ENCODE assay signal across 9 mouse cellular contexts in the genomic region with DNA sequence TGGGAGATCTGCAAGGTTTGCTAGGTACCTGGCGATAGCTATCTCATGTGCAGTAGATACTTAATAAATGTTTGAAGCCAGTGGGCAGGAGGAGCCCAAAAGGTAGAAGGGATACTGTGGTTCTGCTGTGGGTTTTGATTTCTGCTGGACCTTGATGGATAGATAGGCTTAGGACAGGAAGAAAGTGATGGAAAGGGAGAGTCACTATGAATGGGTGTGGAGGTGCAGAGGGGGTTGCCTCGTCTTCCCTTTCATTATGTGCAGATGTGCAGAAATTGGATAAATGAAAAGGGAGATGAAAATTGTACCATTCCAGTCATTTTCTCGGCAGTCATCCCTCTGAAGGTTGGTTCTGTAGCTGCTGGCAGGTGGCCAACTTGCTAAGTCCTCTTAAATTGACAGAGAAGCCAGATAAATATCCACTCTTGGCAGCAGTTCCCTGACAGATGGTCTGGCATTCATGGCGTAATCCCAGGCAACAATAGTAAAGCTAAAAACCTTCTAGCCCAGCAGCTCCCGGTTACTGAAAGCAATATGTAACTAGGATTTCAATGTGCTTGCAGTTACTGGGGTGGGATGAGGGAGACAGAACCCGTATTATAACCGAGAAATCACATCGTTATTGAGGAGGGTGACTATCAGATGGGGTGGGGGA.
A peak's percentile ranks its signal among the peaks of the same experiment; 100 is the strongest.
DNase-seq lines count a peak whose midpoint lies in the region; ATAC-seq lines count a peak whose summit lies in the region.
"Had no signal": no experiment of that assay in that cellular context is flagged by ENCODE, and none has a peak within 500 bp of the region (broad histone marks: within the 10 kb centered on the region; RNA-seq: fewer than 3 reads in every experiment).

No protein-coding gene starts in this region.

- ATAC-seq in neural tube, embryonic 13.5 days (ENCODE audit: low read depth), result peak; percentile 79
- ATAC-seq in erythroblast, adult 5-6 weeks (replicated peaks; ENCODE audit: low FRiP score, poor library complexity, severe bottlenecking), result no peak
- no peak for ATAC-seq in liver, embryonic 11.5 days (replicated peaks; ENCODE audit: low FRiP score)

- intact Hi-C loops in gastrocnemius, postnatal 14 days (cut with DNase I; ENCODE audit: low total_unique reads), result no loop called here
- intact Hi-C loops in left cerebral cortex, postnatal 10 days (cut with DNase I), result loop anchor here (10.0 kb wide), 1 partner anchor 332 kb away; a partner anchor contains a TSS

- H3K4me3 ChIP-seq in neural tube, embryonic 13.5 days, result no peak overlapping the region
- no peak overlapping the region for H3K4me3 ChIP-seq in liver, embryonic 11.5 days (ENCODE audit: low read depth, low read length)

- H3K4me1 ChIP-seq in neural tube, embryonic 13.5 days (replicated peaks), result peaks cover 27% of the 10 kb centered on the region
- no peaks in the 10 kb centered on the region for H3K4me1 ChIP-seq in liver, embryonic 11.5 days (replicated peaks; ENCODE audit: control insufficient read depth, insufficient read depth, low read length)

- H3K9ac ChIP-seq in neural tube, embryonic 13.5 days, result no peak overlapping the region
- H3K9ac ChIP-seq in liver, embryonic 11.5 days (ENCODE audit: low read depth, low read length), result no peak overlapping the region
- H3K9ac ChIP-seq: liver, embryonic 14.5 days had no signal

- peak overlapping the region; percentile 27 for H3K4me2 ChIP-seq in neural tube, embryonic 13.5 days
- H3K4me2 ChIP-seq in liver, embryonic 11.5 days, result no peak overlapping the region

- no peaks in the 10 kb centered on the region for H3K9me3 ChIP-seq in neural tube, embryonic 13.5 days
- H3K9me3 ChIP-seq in liver, embryonic 11.5 days (ENCODE audit: control insufficient read depth, low read length), result no peaks in the 10 kb centered on the region

- no peaks in the 10 kb centered on the region for H3K36me3 ChIP-seq in neural tube, embryonic 13.5 days
- no peaks in the 10 kb centered on the region for H3K36me3 ChIP-seq in liver, embryonic 11.5 days (ENCODE audit: control insufficient read depth, insufficient read depth, low read length)

- 23% methylated on average over 8 of the region's 8 CpGs for WGBS in neural tube, embryonic 13.5 days
- 60% methylated on average over 8 of the region's 8 CpGs for WGBS in liver, embryonic 11.5 days

- H3K27me3 ChIP-seq in neural tube, embryonic 13.5 days, result no peaks in the 10 kb centered on the region
- no peaks in the 10 kb centered on the region for H3K27me3 ChIP-seq in liver, embryonic 11.5 days (replicated peaks; ENCODE audit: control insufficient read depth, insufficient read depth, low read length)

- H3K27ac ChIP-seq in neural tube, embryonic 13.5 days (replicated peaks), result peak overlapping the region; percentile 82
- H3K27ac ChIP-seq in liver, embryonic 11.5 days (ENCODE audit: low read depth, low read length), result no peak overlapping the region
- H3K27ac ChIP-seq: liver, embryonic 14.5 days had no signal

- peak; percentile 9 for DNase-seq in ovary, adult 18-20 months (ENCODE audit: low spot score)
- DNase-seq in ovary, postnatal 10 days (ENCODE audit: low spot score), result no peak
- DNase-seq in embryo, embryonic 11 days, result peak; percentile 35
- DNase-seq in gastrocnemius, postnatal 14 days, result peak; percentile 34
- peak; percentile 67 to 84 for DNase-seq in left cerebral cortex, postnatal 10 days (ENCODE audit: extremely low spot score in 1 of 2, low spot score in 2 of 2)
- DNase-seq in liver, embryonic 11.5 days (ENCODE audit: low spot score), result no peak

Comparison
In these comparisons a context has a peak if more than half of its experiments do, and no peak if none do; other contexts are left out.
1. DNase-seq: peak in ovary, adult 18-20 months (single experiment), embryo, embryonic 11 days (single experiment), gastrocnemius, postnatal 14 days (single experiment) and left cerebral cortex, postnatal 10 days (2 of 2); none in ovary, postnatal 10 days (single experiment) and liver, embryonic 11.5 days (single experiment).